Mouse (Mus musculus) spleen, embryonic (tissue): ENCODE results near the gene Taok1.
"Not testable (repeated sequence)": the region's sequence is repeated elsewhere in the genome, so short reads cannot be mapped to it uniquely, and the experiment has no call there.

Experiments
- CTCF ChIA-PET: fragments of 350-600 bp; sonication (Branson Sonifier 250); formaldehyde crosslinking; loops from one replicate; lab custom pipeline; 2022; lab: Charles Lee

Gene Taok1

GRCm38 (mm10) chr11:77607538-77608455 is at the start of gene Taok1:
Taok1 (minus strand) TSS chr11:77607815.
- CTCF ChIA-PET: no interaction called here

- CTCF ChIA-PET: not testable (repeated sequence)
Measured at GRCm38 (mm10) chr11:77653406-77654190, 46.0 kb upstream of the Taok1 start.

DNA sequence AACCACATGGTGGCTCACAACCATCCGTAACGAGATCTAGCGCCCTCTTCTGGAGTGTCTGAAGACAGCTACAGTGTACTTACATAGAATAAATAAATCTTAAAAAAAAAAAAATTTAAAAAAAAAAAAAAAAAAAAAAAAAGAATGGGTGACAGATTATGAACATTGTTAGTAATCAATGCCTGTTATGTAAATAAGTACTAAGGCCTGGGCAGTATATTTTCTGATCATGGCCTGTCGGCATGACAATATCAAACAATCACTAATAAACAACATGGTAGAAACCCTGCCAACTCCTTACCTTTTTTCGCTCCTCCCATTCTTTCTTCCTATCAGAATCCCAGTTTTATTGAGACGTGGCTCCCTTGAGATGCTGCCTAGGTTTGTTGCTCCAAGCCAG is 44.9 kb upstream of the Taok1 start:
- CTCF ChIA-PET: interaction anchor here (0.6 kb wide), 1 partner anchor 22 kb away, joined by 7 read pairs; no protein-coding TSS in a partner anchor

- CTCF ChIA-PET: interaction anchor here (0.7 kb wide), 1 partner anchor 1960 kb away, joined by 3 read pairs; no protein-coding TSS in a partner anchor
Measured at GRCm38 (mm10) chr11:77648878-77649277, 41.3 kb upstream of the Taok1 start.

- CTCF ChIA-PET: no interaction called here
Measured at GRCm38 (mm10) chr11:77645481-77645880, 37.9 kb upstream of the Taok1 start.

GRCm38 (mm10) chr11:77641390-77641789 is 33.8 kb upstream of the Taok1 start:
- CTCF ChIA-PET: no interaction called here

GRCm38 (mm10) chr11:77630257-77630670 is 22.6 kb upstream of the Taok1 start:
- CTCF ChIA-PET: interaction anchor here (0.7 to 1.2 kb wide), 5 partner anchors 50 to 848 kb away, joined by 3 to 10 read pairs (median 4); no protein-coding TSS in a partner anchor

DNA sequence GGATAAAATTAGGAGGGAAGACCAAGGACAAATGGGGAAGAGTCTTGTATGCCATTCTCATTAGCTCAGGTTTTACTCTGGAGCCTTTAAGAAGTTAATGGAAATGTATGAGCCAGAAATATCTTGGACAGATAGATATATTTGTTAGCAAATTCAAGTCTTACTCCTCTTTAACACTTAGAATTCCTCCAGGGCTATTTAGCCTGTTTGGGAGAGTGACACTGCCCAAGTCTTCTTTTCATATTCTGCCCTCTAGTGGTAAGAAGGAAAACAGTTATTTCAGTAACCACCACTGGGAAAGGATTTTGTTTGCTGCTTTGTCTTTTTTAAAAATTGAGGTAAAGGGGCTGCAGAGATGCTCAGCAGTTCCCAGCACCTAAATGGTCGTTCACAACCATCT is 21.9 kb upstream of the Taok1 start:
- CTCF ChIA-PET: interaction anchor here (0.6 to 1.2 kb wide), 6 partner anchors 34 to 164 kb away, joined by 3 to 5 read pairs (median 4); no protein-coding TSS in a partner anchor

GRCm38 (mm10) chr11:77626596-77627535 is 19.3 kb upstream of the Taok1 start:
- CTCF ChIA-PET: interaction anchor here (0.5 kb wide), 1 partner anchor 8 kb away, joined by 5 read pairs; no protein-coding TSS in a partner anchor

GRCm38 (mm10) chr11:77625061-77625855 is 17.6 kb upstream of the Taok1 start:
- CTCF ChIA-PET: interaction anchor here (0.7 kb wide), 1 partner anchor 1244 kb away, joined by 6 read pairs; no protein-coding TSS in a partner anchor

GRCm38 (mm10) chr11:77624441-77625060 is 16.9 kb upstream of the Taok1 start:
- CTCF ChIA-PET: no interaction called here

DNA sequence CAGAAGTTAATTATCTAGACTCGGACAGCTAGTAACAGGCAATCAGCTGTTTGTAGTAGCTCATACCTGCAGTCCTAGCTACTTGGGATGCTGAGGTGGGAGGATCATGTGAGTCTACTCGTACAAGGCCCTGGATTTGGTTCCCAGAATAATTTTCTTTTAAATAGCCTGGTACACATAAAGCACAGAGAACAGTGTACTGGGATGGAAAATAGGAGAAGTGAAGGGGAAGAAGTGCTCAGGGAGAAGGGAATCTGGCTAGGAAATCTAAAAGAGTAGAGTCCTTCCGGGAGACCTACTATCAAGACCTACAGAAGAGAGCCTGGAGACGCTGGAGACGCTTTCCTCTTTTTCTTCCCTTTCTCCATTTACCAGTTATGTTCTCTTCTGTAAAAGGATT is 16.4 kb upstream of the Taok1 start:
- CTCF ChIA-PET: no interaction called here

DNA sequence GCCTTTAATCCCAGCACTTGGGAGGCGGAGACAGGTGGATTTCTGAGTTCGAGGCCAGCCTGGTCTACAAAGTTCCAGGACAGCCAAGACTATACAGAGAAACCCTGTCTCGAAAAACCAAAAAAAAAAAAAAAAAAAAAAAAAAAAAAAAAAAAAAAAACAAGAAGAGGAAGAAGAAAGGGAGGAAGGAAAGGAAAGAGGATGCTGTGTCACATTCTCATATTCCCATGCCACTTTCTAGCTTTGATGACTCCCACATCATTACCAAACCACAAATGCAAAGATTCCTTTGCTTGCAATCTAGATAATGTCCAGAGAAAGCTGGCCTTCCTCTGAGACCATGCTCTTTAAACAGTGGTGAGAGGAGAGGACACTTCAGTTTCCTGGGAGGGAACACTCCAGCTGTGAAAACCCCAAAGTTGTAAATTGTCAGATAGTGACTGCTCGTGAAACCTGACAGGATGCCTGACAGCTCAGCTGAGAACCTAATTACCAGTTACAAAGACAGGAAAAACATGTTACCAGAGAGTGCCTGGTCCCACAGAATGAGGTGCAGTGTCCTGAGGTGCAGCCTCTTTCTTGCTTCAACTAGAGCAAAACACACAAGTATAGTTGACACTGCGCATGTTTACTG is 14.4 kb upstream of the Taok1 start:
- CTCF ChIA-PET: no interaction called here

GRCm38 (mm10) chr11:77615084-77615624 is 7.5 kb upstream of the Taok1 start:
- CTCF ChIA-PET: interaction anchor here (0.6 kb wide), 1 partner anchor 24 kb away, joined by 5 read pairs; no protein-coding TSS in a partner anchor

- CTCF ChIA-PET: interaction anchor here (0.6 kb wide), 1 partner anchor 182 kb away, joined by 13 read pairs; no protein-coding TSS in a partner anchor
Measured at GRCm38 (mm10) chr11:77606835-77607537, 629 bp downstream of the Taok1 start.

- CTCF ChIA-PET: interaction anchor here (0.6 kb wide), 1 partner anchor 183 kb away, joined by 13 read pairs; no protein-coding TSS in a partner anchor
Measured at GRCm38 (mm10) chr11:77606469-77606834, 1.2 kb downstream of the Taok1 start.

GRCm38 (mm10) chr11:77597266-77597665 is 10.3 kb downstream of the Taok1 start:
- CTCF ChIA-PET: interaction anchor here (0.7 kb wide), 1 partner anchor 161 kb away, joined by 4 read pairs; no protein-coding TSS in a partner anchor

- CTCF ChIA-PET: interaction anchor here (0.7 to 1.0 kb wide), 4 partner anchors 14 to 602 kb away, joined by 3 to 7 read pairs (median 7); no protein-coding TSS in a partner anchor
Measured at GRCm38 (mm10) chr11:77591388-77591787, 16.2 kb downstream of the Taok1 start.
